Mouse (Mus musculus) ES-Bruce4 (cell line): ENCODE results near the gene Pnmal1.

Experiments
- CTCF ChIP-seq: IDR thresholded peaks from one replicate; pipeline ENCODE4 v1.8.1; 2011; ENCODE audit warnings: low read depth, low read length
- EP300 ChIP-seq: IDR thresholded peaks from 2 replicates; pipeline ENCODE4 v1.6.1; 2011; ENCODE audit warnings: low read depth, low read length; ENCODE audit not compliant: insufficient read depth
- POLR2A ChIP-seq: IDR thresholded peaks from one replicate; pipeline ENCODE4 v1.8.1; 2011; ENCODE audit warnings: low read length; ENCODE audit not compliant: insufficient read depth

- TF ChIP-seq POLR2A (no peak), EP300 (no peak), CTCF (no peak)
Observed at GRCm38 (mm10) chr7:16971160-16971559, 11.7 kb downstream of the Pnmal1 start.
